Mouse (Mus musculus) mouse embryonic stem cell (cell line): ENCODE data around the gene Psmc5.

Source experiments
- in situ Hi-C, 2 experiments: fragments of 300-500 bp; cut with MboI; formaldehyde crosslinking; loops; 1 replicate in 1 of 2; 3 replicates in 1 of 2; pipeline ENCODE4 v1.14.3; 2019 to 2020; ENCODE audit warnings: low sequenced_read_pairs in 2 of 2, low pct_unique_long_range_greater_than_20kb in 1 of 2, mixed read lengths in 1 of 2; ENCODE audit not compliant: unreplicated experiment in 1 of 2

The Psmc5 gene

DNA sequence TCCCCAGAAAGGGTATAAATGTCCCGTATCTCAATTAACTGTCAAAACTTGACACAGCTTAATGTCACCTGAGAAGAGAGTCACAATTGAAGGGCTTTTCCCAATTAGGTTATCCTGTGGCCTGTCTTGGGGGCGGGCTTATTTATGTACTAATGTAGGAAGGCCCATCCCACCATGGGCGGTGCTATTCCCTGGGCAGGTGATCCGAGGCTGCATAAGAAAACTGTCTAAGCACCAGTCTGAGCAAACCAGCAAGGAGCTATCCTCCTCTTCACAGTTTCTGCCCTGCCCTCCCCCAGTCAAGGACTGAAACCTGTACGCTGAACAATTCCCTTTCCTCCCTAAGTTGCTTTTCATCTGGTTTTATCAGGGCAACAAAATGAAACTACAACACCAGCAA is 34.4 kb downstream of the Psmc5 start:
- in situ Hi-C loops, result no loop called here

DNA sequence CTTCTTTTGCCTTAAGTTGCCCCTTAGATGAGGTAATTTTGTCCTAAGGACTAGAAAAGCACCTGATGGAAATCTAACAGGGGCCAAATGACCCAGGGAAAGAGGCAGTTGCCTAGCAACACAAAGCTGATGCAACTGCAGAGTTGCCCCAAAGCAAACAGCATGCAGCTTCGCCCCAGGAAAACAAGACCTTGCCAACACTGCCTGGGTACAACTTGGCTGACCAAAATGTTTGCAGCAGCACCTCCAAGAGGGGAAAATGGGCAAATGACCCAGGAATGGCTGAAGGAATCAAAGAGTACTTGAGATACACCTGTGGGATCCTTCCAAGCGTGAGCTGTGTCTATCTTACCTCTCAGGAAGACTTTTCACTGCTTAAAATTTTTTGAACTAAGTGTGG is 35.9 kb downstream of the Psmc5 start:
- in situ Hi-C loops, result no loop called here

DNA sequence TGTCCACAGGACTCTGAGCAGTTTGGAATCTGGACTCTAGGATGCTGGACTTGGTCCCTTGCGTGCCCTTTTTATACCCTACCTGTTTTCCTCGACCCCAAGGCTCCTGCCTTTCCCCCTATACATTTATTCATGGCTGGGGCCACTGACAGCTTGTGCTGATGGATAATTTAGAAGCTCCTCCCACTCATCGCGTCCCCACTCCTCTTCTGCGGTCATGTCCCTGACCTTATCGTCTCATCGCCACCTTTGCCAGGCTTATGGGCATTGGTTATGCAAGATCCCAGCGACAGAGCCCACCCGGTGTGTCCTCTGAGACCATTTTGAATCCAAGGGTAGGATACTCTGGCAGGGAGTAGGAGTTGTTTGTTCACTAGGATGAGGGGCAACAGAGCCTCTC is 45.8 kb downstream of the Psmc5 start, which contains the start of gene Gh:
Gh (minus strand) TSS at position 101 of the 400 bp plus-strand sequence.
- in situ Hi-C loops, result no loop called here

GRCm38 (mm10) chr11:106302634-106303033 is 46.7 kb downstream of the Psmc5 start:
- in situ Hi-C loops, result no loop called here

DNA sequence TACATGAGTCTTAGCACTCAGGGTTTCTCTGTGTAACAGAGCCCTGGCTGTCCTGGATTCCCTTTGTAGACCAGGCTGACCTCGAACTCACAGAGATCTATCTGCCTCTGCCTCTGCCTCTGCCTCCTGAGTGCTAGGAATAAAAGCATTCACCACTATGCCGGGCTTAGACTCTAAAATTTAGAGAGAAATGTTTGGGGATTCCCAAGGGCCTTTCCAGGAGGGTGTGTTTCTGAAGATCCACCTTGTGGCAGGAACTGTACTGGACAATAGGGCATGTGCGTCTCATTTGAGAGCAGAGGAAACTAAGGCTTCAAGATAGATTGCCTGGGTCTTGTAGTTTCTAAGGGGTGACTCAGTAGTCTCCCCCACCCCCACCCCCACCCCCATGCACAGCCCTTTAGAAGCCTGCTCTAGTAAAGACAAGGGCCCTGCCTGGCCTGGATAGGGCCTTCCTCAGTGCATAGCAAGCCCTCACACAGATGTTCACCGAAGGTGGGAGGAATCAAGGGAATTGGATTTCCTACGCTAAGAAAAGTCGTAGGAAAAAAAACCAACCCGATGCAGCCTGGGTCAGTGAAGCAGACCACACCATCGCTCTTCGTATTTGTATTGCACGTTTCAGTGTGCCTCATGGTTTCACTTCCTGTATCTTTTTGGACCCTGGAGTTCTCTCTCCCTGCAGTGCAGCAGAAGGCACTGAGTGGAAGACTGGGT is 49.6 kb downstream of the Psmc5 start:
- in situ Hi-C loops, result no loop called here

DNA sequence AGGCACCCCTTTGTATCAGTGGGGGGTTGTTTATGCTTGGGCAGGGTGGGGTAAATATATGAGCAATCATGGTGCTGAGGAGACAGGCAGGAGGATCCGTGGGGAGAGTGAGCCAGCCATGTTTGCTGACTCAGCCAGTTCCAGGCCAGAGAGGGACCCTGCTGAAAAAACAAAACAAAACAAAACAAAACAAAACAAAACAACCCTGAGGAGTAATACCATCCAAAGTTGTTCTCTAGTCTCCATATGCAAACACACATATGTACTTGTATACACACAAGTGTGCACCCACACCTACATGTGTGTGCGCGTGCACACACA is 50.1 kb downstream of the Psmc5 start:
- in situ Hi-C loops, result no loop called here

- in situ Hi-C loops, result no loop called here
These were observed 50.8 kb downstream of the Psmc5 start for GRCm38 (mm10) chr11:106306758-106307157.

DNA sequence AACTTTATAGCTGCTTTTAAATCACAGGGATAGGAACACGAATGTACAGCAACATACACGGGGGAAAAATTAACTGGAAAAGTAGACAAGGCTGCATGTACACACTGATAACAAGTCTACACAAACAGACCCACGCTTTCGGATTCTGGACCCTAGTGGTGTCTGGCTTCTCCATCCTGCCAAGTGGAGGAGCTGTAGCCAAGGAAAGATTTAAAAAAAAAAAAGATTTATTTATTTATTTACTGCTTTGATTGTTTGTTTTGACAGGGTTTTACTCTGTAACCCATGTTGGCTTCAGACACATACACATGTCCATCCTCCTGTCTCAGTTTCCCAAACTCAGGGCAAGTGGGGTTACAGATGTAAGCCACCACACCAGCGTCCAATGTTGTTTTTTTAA is 51.5 kb downstream of the Psmc5 start:
- in situ Hi-C loops, result no loop called here

DNA sequence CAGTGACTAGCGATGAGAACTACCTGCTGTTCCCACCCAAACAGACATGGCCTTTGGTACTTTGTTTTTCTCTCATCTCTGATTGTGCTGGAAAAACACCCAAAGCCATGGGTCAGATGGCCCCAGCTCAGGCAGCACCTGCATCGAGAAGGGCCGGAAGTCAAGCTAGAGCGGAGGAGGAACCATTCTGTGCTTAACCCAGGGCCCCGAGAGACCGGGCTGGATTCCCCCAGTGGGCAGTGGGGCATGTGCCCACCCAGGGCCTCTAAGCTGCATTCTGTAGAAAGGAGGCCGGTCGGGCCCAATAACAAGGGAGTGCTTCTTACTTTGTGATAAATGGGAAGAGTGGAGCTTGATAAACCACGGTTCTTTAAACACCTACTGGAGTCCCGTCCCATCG is 52.2 kb downstream of the Psmc5 start:
- in situ Hi-C loops, result no loop called here

DNA sequence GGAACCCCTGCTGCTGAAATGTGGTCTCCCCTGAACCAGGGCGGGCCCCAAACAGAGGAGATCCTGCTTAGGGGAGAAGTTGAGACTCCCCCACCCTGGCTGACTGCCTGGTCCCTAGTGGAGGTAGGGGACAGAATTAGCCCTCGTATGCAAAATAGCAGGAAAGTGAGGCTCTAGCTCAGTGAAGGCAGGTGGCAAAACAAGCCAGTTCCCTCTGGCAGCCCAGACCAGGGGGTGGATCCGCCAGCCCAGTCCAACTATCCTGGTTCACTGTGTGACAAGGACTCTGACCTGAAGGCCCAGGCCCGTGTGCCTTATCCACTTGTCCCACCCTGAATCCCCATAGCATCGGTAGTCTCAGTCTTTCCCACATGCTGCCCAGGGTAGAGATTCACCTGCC is 54.2 kb downstream of the Psmc5 start:
- in situ Hi-C loops, result no loop called here
